Mouse (Mus musculus): Measurements from ENCODE around the gene Cacnb4. TPM values are rescaled to one million over a fixed set of nuclear protein-coding genes. Genes with fewer than 3 reads are reported as not detected.
A peak's percentile ranks its signal among the peaks of the same experiment; 100 is the strongest.

The Cacnb4 gene
- polyA plus RNA-seq, 1 experiment from 2014 or later = 3.5 TPM

GRCm38 (mm10) chr2:52511799-52512198, 164.8 kb downstream of the Cacnb4 start:
- Histone ChIP-seq H3K4me3 (ENCODE audit: low read depth, low read length) (no peak overlapping the region), H3K4me1 (ENCODE audit: control insufficient read depth, insufficient read depth, low read length) (no peaks in the 10 kb centered on the region), H3K36me3 (ENCODE audit: control insufficient read depth, insufficient read depth, low read length) (no peaks in the 10 kb centered on the region), H3K4me2 (replicated peaks; ENCODE audit: low read depth, low read length) (no peak overlapping the region), H3K9ac (replicated peaks; ENCODE audit: low read depth, low read length) (no peak overlapping the region), H3K27ac (ENCODE audit: low read length) (no peak overlapping the region), H3K9me3 (ENCODE audit: control insufficient read depth, low read depth, low read length) (no peaks in the 10 kb centered on the region), H3K27me3 (ENCODE audit: control insufficient read depth, insufficient read depth, low read length) (no peaks in the 10 kb centered on the region)
- WGBS = 31% methylated on average over 13 of the region's 13 CpGs
- ATAC-seq (ENCODE audit: insufficient number of reproducible peaks, insufficient read depth, low FRiP score, low read depth) = no peak

DNA sequence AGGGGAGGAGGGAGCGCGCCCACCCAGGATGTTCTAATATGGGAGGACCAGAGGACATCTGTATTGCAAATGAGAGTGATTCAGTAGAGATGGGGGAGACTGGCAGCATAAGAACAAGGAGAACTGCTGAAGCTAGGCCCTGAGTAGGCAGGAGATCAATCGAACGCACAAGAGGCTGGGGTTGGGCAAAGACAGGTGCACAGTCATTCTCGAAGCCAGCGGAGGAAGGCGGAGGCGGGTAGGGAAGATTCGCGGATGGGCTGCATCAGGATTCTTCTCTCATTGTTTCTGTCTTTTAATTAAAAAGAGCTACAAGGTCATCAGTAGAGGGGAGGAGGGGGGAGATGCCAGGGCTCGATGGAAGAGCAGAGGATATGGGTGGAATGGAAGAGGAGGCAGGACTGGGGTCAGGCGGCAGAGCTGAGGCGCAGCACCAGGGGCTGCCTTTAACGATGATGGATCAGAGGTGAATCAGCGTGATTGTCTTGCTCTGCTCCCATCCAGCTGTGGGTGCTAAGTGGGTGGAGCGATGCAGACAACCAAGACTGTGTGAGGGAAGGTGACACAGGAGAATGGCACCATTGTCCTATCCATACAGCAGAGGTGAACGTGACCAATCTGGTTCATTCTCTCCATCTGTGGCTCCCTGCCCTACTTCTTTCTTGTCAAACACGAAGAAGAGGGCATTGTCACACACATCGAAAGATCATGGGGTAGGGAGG, 166.7 kb downstream of the Cacnb4 start:
- H3K27me3 ChIP-seq (ENCODE audit: control insufficient read depth, insufficient read depth, low read length) = no peaks in the 10 kb centered on the region
- no peak overlapping the region for H3K4me2 ChIP-seq (replicated peaks; ENCODE audit: low read depth, low read length)
- no peak overlapping the region for H3K27ac ChIP-seq (ENCODE audit: low read length)
- no peaks in the 10 kb centered on the region for H3K9me3 ChIP-seq (ENCODE audit: control insufficient read depth, low read depth, low read length)
- no peaks in the 10 kb centered on the region for H3K36me3 ChIP-seq (ENCODE audit: control insufficient read depth, insufficient read depth, low read length)
- no peaks in the 10 kb centered on the region for H3K4me1 ChIP-seq (ENCODE audit: control insufficient read depth, insufficient read depth, low read length)
- ATAC-seq (ENCODE audit: insufficient number of reproducible peaks, insufficient read depth, low FRiP score, low read depth) = no peak
- WGBS = 73% methylated on average over 19 of the region's 19 CpGs
- no peak overlapping the region for H3K4me3 ChIP-seq (ENCODE audit: low read depth, low read length)
- no peak overlapping the region for H3K9ac ChIP-seq (replicated peaks; ENCODE audit: low read depth, low read length)

GRCm38 (mm10) chr2:52505164-52505563, 171.5 kb downstream of the Cacnb4 start:
- Histone ChIP-seq H3K27ac (ENCODE audit: low read length) (no peak overlapping the region), H3K9ac (replicated peaks; ENCODE audit: low read depth, low read length) (no peak overlapping the region), H3K27me3 (ENCODE audit: control insufficient read depth, insufficient read depth, low read length) (no peaks in the 10 kb centered on the region), H3K4me1 (ENCODE audit: control insufficient read depth, insufficient read depth, low read length) (0 out of 2 replicates have a peak, but pooled peaks cover 2% of the 10 kb centered on the region), H3K9me3 (ENCODE audit: control insufficient read depth, low read depth, low read length) (no peaks in the 10 kb centered on the region), H3K4me3 (ENCODE audit: low read depth, low read length) (no peak overlapping the region), H3K4me2 (replicated peaks; ENCODE audit: low read depth, low read length) (no peak overlapping the region), H3K36me3 (ENCODE audit: control insufficient read depth, insufficient read depth, low read length) (no peaks in the 10 kb centered on the region)
- 75% methylated on average over 2 of the region's 2 CpGs for WGBS
- no peak for ATAC-seq (ENCODE audit: insufficient number of reproducible peaks, insufficient read depth, low FRiP score, low read depth)

DNA sequence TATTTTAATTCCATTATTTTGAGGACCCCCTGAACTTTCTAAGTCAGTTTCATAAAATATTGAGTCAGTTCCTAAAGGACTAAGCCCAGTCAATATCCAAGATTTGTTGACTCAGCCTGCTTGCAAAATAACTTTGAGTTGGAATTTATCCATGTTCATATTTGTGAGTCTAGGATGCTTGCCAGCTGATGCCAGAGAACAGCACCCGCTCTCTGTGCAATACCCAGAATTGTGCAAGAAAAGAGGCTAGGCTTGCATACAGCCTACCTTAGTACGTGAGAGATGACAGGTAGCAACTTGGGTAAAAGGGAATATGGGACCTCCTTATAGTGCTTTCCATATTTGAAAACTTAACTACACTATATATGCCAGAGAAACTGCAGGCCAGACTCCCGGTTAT, 171.9 kb downstream of the Cacnb4 start:
- Histone ChIP-seq H3K9me3 (ENCODE audit: control insufficient read depth, low read depth, low read length) (no peaks in the 10 kb centered on the region), H3K4me3 (ENCODE audit: low read depth, low read length) (no peak overlapping the region), H3K4me2 (replicated peaks; ENCODE audit: low read depth, low read length) (no peak overlapping the region), H3K27ac (ENCODE audit: low read length) (no peak overlapping the region), H3K27me3 (ENCODE audit: control insufficient read depth, insufficient read depth, low read length) (no peaks in the 10 kb centered on the region), H3K4me1 (ENCODE audit: control insufficient read depth, insufficient read depth, low read length) (0 out of 2 replicates have a peak, but pooled peaks cover 6% of the 10 kb centered on the region), H3K36me3 (ENCODE audit: control insufficient read depth, insufficient read depth, low read length) (no peaks in the 10 kb centered on the region), H3K9ac (replicated peaks; ENCODE audit: low read depth, low read length) (no peak overlapping the region)
- ATAC-seq (ENCODE audit: insufficient number of reproducible peaks, insufficient read depth, low FRiP score, low read depth) = no peak
- WGBS = 79% methylated on average over 3 of the region's 3 CpGs

- Histone ChIP-seq H3K36me3 (ENCODE audit: control insufficient read depth, insufficient read depth, low read length) (no peaks in the 10 kb centered on the region), H3K27me3 (ENCODE audit: control insufficient read depth, insufficient read depth, low read length) (no peaks in the 10 kb centered on the region), H3K4me1 (ENCODE audit: control insufficient read depth, insufficient read depth, low read length) (peaks cover 10% of the 10 kb centered on the region; the same call in 1 of the 2 replicates), H3K4me2 (replicated peaks; ENCODE audit: low read depth, low read length) (no peak overlapping the region), H3K9me3 (ENCODE audit: control insufficient read depth, low read depth, low read length) (no peaks in the 10 kb centered on the region), H3K9ac (replicated peaks; ENCODE audit: low read depth, low read length) (no peak overlapping the region), H3K4me3 (ENCODE audit: low read depth, low read length) (no peak overlapping the region), H3K27ac (ENCODE audit: low read length) (no peak overlapping the region)
- ATAC-seq (ENCODE audit: insufficient number of reproducible peaks, insufficient read depth, low FRiP score, low read depth) = 0 out of 2 replicates have a peak, but pooled peaks have one; percentile 49
- WGBS = 57% methylated on average over 6 of the region's 6 CpGs
Observed at GRCm38 (mm10) chr2:52499849-52500262, 176.8 kb downstream of the Cacnb4 start.

DNA sequence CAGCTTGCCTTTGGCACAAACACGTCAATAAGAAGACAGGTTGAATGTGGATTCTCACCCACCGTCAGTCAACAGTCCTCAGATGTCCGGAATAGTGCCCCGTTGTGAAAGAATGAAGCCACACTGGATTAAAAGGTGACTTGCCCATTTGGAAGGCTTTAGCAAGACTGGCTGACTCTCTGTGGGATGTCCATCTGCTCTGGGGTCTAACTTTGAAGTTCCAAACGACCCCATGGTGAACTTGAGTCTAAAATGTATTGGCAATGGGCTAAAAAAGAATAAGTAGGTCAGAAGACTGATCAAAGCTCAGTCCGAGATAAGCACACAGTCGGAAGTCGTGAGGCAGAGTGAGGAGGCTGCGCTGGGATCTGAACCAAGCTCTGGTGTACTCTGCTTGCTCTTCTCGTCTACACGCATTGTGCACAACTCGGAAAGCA, 177.5 kb downstream of the Cacnb4 start:
- H3K9ac ChIP-seq (replicated peaks; ENCODE audit: low read depth, low read length) = no peak overlapping the region
- peaks cover 10% of the 10 kb centered on the region; the same call in 1 of the 2 replicates for H3K4me1 ChIP-seq (ENCODE audit: control insufficient read depth, insufficient read depth, low read length)
- H3K4me2 ChIP-seq (replicated peaks; ENCODE audit: low read depth, low read length) = no peak overlapping the region
- no peaks in the 10 kb centered on the region for H3K9me3 ChIP-seq (ENCODE audit: control insufficient read depth, low read depth, low read length)
- H3K36me3 ChIP-seq (ENCODE audit: control insufficient read depth, insufficient read depth, low read length) = no peaks in the 10 kb centered on the region
- no peak overlapping the region for H3K4me3 ChIP-seq (ENCODE audit: low read depth, low read length)
- 85% methylated on average over 12 of the region's 12 CpGs for WGBS
- no peaks in the 10 kb centered on the region for H3K27me3 ChIP-seq (ENCODE audit: control insufficient read depth, insufficient read depth, low read length)
- ATAC-seq (ENCODE audit: insufficient number of reproducible peaks, insufficient read depth, low FRiP score, low read depth) = no peak
- no peak overlapping the region for H3K27ac ChIP-seq (ENCODE audit: low read length)

DNA sequence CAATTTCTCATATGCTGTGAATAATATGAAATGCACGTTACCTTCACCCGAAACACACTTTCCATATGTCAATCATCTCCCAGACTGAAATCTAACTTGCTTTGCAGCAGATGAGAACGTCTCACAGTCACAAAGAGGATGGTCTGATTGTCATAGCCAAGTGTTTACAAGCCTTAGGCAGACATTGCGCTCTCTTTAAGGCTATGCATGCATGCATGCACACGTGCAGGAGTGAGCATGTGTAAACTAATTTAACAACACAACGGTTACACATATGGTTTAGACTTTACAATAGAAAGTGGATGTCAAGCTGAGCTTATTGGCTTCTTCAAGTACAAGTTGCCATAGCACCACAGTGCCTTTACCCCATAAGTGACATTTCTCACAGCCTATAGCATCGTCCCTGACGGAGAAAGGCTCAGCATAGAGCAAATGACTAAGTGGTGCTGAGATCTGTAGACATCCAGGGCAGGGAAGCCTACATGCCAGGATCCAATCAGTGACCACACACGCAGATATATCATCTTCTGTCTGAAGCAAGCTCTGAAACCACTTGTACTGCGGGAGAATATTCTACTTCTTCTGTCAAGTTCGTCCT, 181.4 kb downstream of the Cacnb4 start:
- Histone ChIP-seq H3K4me3 (ENCODE audit: low read depth, low read length) (no peak overlapping the region), H3K36me3 (ENCODE audit: control insufficient read depth, insufficient read depth, low read length) (no peaks in the 10 kb centered on the region), H3K9ac (replicated peaks; ENCODE audit: low read depth, low read length) (no peak overlapping the region), H3K9me3 (ENCODE audit: control insufficient read depth, low read depth, low read length) (no peaks in the 10 kb centered on the region), H3K4me2 (replicated peaks; ENCODE audit: low read depth, low read length) (no peak overlapping the region), H3K4me1 (ENCODE audit: control insufficient read depth, insufficient read depth, low read length) (peaks cover 8% of the 10 kb centered on the region; the same call in 1 of the 2 replicates), H3K27ac (ENCODE audit: low read length) (no peak overlapping the region), H3K27me3 (ENCODE audit: control insufficient read depth, insufficient read depth, low read length) (no peaks in the 10 kb centered on the region)
- WGBS = 84% methylated on average over 11 of the region's 11 CpGs
- ATAC-seq (ENCODE audit: insufficient number of reproducible peaks, insufficient read depth, low FRiP score, low read depth) = no peak

GRCm38 (mm10) chr2:52494274-52494673, 182.4 kb downstream of the Cacnb4 start:
- 42% methylated on average over 8 of the region's 8 CpGs for WGBS
- no peak overlapping the region for H3K4me3 ChIP-seq (ENCODE audit: low read depth, low read length)
- no peaks in the 10 kb centered on the region for H3K27me3 ChIP-seq (ENCODE audit: control insufficient read depth, insufficient read depth, low read length)
- no peak for ATAC-seq (ENCODE audit: insufficient number of reproducible peaks, insufficient read depth, low FRiP score, low read depth)
- no peak overlapping the region for H3K4me2 ChIP-seq (replicated peaks; ENCODE audit: low read depth, low read length)
- peaks cover under 1% of the 10 kb centered on the region; the same call in 1 of the 2 replicates for H3K4me1 ChIP-seq (ENCODE audit: control insufficient read depth, insufficient read depth, low read length)
- H3K9me3 ChIP-seq (ENCODE audit: control insufficient read depth, low read depth, low read length) = no peaks in the 10 kb centered on the region
- no peak overlapping the region for H3K27ac ChIP-seq (ENCODE audit: low read length)
- no peaks in the 10 kb centered on the region for H3K36me3 ChIP-seq (ENCODE audit: control insufficient read depth, insufficient read depth, low read length)
- H3K9ac ChIP-seq (replicated peaks; ENCODE audit: low read depth, low read length) = no peak overlapping the region
